Mouse (Mus musculus) midbrain, postnatal 0 days (tissue): ENCODE results near the gene Ino80d. TPM values are rescaled to one million over a fixed set of nuclear protein-coding genes. Genes with fewer than 3 reads are reported as not detected.

Source experiments
- ATAC-seq: fragments of 200-750 bp; cut with Nextera tagmentation; 2 replicates; pipeline ENCODE4 v1.8.0; 2017; ENCODE audit warnings: moderate number of reproducible peaks, mild to moderate bottlenecking, moderate TSS enrichment, moderate library complexity; ENCODE audit not compliant: low FRiP score
- DNase-seq: peaks from one replicate; pipeline ENCODE4 v3.0.0-alpha.2; 2015; ENCODE audit warnings: low spot score
- H3K27ac ChIP-seq: fragments of 300-500 bp; sonication (generic); 2 replicates; pipeline ENCODE4 v1.5.1; 2014; ENCODE audit warnings: low read depth, mild to moderate bottlenecking, low read length, mixed read lengths
- H3K27me3 ChIP-seq: fragments of 300-500 bp; sonication (generic); 2 replicates; pipeline ENCODE4 v1.6.1; 2014; ENCODE audit warnings: low read length, control low read depth, mixed read lengths; ENCODE audit not compliant: insufficient read depth
- H3K36me3 ChIP-seq: fragments of 300-500 bp; sonication (generic); 2 replicates; pipeline ENCODE4 v1.6.1; 2014; ENCODE audit warnings: low read length, control low read depth, mixed read lengths; ENCODE audit not compliant: insufficient read depth
- H3K4me1 ChIP-seq: fragments of 300-500 bp; sonication (generic); 2 replicates; pipeline ENCODE4 v1.6.1; 2014; ENCODE audit warnings: mild to moderate bottlenecking, control low read depth, antibody characterized with exemption, low read length, mixed read lengths; ENCODE audit not compliant: insufficient read depth
- H3K4me2 ChIP-seq: fragments of 300-500 bp; sonication (generic); 2 replicates; pipeline ENCODE4 v1.6.1; 2014; ENCODE audit warnings: low read depth, mild to moderate bottlenecking, low read length, mixed read lengths; ENCODE audit not compliant: poor library complexity, severe bottlenecking
- H3K4me3 ChIP-seq: fragments of 300-500 bp; sonication (generic); 2 replicates; pipeline ENCODE4 v1.5.1; 2014; ENCODE audit warnings: low read depth, mild to moderate bottlenecking, low read length, moderate library complexity
- H3K9ac ChIP-seq: fragments of 300-500 bp; sonication (generic); replicated peaks from 2 replicates; pipeline ENCODE4 v1.6.1; 2014; ENCODE audit warnings: mild to moderate bottlenecking, low read length, moderate library complexity, mixed read lengths; ENCODE audit not compliant: poor library complexity, severe bottlenecking
- H3K9me3 ChIP-seq: fragments of 300-500 bp; sonication (generic); 2 replicates; pipeline ENCODE4 v1.6.1; 2016; ENCODE audit warnings: low read length, control low read depth
- CTCF ChIP-seq: IDR thresholded peaks from 2 replicates; pipeline ENCODE4 v1.5.1; 2016; ENCODE audit warnings: antibody characterized with exemption, mild to moderate bottlenecking
- WGBS: fragments of 180-500 bp; shearing (Covaris S2); extraction: QIAGEN DNeasy Blood & Tissue Kit; methylation state at CpG from one replicate; pipeline ENCODE4 v1.1.7; 2014; 5-methylcytosine and 5-hydroxymethylcytosine counted together
- polyA plus RNA-seq: library from polyadenylated mRNA; unstranded; fragments of >200 nt; fragmentation: Nextera tagmentation; extraction: Ambion mirVana; gene quantifications from 2 replicates; pipeline ENCODE4 v1.2.1, GENCODE M21; 2015
- total RNA-seq: library from RNA; depleted of rRNA; stranded (reverse); fragments of >200 nt; gene quantifications from 2 replicates; pipeline ENCODE4 v1.2.3, GENCODE M21; 2014

Ino80d gene
- total and polyA plus RNA-seq, 2 experiments from 2014 or later, result 7.3 to 11.0 TPM

- ATAC-seq (no peak), DNase-seq (no peak)
- no peak overlapping the region for H3K27ac ChIP-seq
- H3K4me1 ChIP-seq, result no peaks in the 10 kb centered on the region
- H3K36me3 ChIP-seq, result peaks cover 6% of the 10 kb centered on the region; the same call in 1 of the 2 replicates
- no peaks in the 10 kb centered on the region for H3K9me3 ChIP-seq
- WGBS, result 81% methylated on average over 4 of the region's 4 CpGs
- H3K4me3 ChIP-seq, result no peak overlapping the region
- no peak overlapping the region for H3K4me2 ChIP-seq
- no peak overlapping the region for H3K9ac ChIP-seq
- no peak for TF ChIP-seq CTCF
- H3K27me3 ChIP-seq, result no peaks in the 10 kb centered on the region
Measured at GRCm38 (mm10) chr1:63098831-63099230, 15.6 kb downstream of the Ino80d start.

DNA sequence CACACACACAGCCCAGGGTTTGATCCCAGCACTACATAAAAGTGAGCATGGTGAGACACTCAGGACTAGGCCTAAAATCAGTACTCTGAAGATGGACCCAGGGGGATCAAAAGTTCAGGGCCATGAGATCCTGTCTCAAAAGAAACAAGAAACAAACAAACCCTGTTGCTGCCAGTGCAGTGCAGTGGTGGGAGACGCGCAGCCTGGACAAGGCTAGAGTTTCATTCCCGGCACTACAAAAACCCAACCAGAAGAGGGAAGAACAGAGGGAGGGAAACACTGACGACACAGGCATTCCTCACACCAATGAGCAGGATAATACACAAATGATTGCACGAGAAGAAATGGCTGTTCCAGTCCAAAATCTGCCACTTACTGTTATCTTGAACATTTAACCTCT, 18.4 kb downstream of the Ino80d start:
- Histone ChIP-seq H3K36me3 (peaks cover 20% of the 10 kb centered on the region), H3K4me1 (no peaks in the 10 kb centered on the region), H3K9me3 (no peaks in the 10 kb centered on the region), H3K4me3 (no peak overlapping the region), H3K4me2 (no peak overlapping the region), H3K27me3 (no peaks in the 10 kb centered on the region), H3K27ac (no peak overlapping the region), H3K9ac (no peak overlapping the region)
- no peak for DNase-seq
- 79% methylated on average over 5 of the region's 5 CpGs for WGBS
- no peak for ATAC-seq
- TF ChIP-seq CTCF, result no peak

DNA sequence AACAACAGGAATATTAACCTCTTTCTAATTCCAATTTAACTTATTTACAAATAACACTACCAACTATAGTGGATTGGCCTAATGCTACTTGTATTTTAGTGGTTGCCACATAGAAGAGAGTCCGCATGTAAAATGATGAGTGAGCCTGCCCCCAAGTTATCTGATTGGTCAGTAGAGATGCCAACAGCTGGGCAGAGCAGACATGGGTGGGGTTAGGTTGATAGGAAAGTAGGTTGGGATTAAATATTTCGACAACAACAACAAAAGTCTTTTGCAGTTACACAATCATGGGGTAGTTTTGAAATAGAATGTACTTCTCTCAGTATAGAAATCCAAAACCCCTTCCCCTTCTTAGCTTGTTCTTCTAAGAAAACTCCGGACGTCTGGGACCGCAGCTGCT, 24.7 kb downstream of the Ino80d start:
- ATAC-seq, result no peak
- WGBS, result 96% methylated on average over 5 of the region's 5 CpGs
- DNase-seq, result no peak
- Histone ChIP-seq H3K27me3 (no peaks in the 10 kb centered on the region), H3K27ac (no peak overlapping the region), H3K36me3 (peaks cover 33% of the 10 kb centered on the region), H3K9ac (no peak overlapping the region), H3K9me3 (no peaks in the 10 kb centered on the region), H3K4me1 (no peaks in the 10 kb centered on the region), H3K4me2 (no peak overlapping the region), H3K4me3 (no peak overlapping the region)
- TF ChIP-seq CTCF, result no peak

DNA sequence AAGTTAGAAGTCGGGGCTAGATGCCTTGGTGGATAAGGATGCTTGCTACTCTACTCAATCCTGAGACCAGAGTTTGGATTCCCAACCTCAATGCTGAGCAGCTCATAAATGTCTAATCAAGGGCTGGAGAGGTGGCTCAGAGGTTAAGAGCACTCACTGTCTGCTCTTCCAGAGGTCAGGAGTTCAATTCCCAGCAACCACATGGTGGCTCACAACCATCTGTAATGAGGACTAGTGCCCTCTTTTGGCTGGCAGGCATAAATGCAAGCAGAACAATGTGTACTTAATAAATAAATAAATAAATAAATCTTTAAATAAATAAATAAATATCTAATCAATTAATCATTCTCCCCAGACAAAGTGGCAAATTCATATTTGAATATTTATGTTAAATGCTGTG, 25.9 kb downstream of the Ino80d start:
- Histone ChIP-seq H3K9ac (no peak overlapping the region), H3K4me2 (no peak overlapping the region), H3K36me3 (peaks cover 30% of the 10 kb centered on the region), H3K27ac (no peak overlapping the region), H3K9me3 (no peaks in the 10 kb centered on the region), H3K4me1 (no peaks in the 10 kb centered on the region), H3K27me3 (no peaks in the 10 kb centered on the region), H3K4me3 (no peak overlapping the region)
- ATAC-seq (no peak), DNase-seq (no peak)
- WGBS, result 96% methylated on average over 1 of the region's 1 CpGs
- TF ChIP-seq CTCF, result 0 out of 2 replicates have a peak, but pooled peaks have one; percentile 15

- Histone ChIP-seq H3K9ac (no peak overlapping the region), H3K27ac (no peak overlapping the region), H3K4me2 (no peak overlapping the region), H3K36me3 (peaks cover 16% of the 10 kb centered on the region), H3K9me3 (no peaks in the 10 kb centered on the region), H3K4me1 (no peaks in the 10 kb centered on the region), H3K27me3 (no peaks in the 10 kb centered on the region), H3K4me3 (no peak overlapping the region)
- no peak for ATAC-seq
- no peak for TF ChIP-seq CTCF
- 80% methylated on average over 5 of the region's 5 CpGs for WGBS
- DNase-seq, result no peak
Measured at GRCm38 (mm10) chr1:63080277-63080676, 34.2 kb downstream of the Ino80d start.

GRCm38 (mm10) chr1:63076383-63076782, 38.1 kb downstream of the Ino80d start:
- no peak overlapping the region for H3K9ac ChIP-seq
- ATAC-seq, result no peak
- H3K4me2 ChIP-seq, result no peak overlapping the region
- peaks cover 24% of the 10 kb centered on the region for H3K36me3 ChIP-seq
- 87% methylated on average over 2 of the region's 2 CpGs for WGBS
- TF ChIP-seq CTCF, result no peak
- no peak for DNase-seq
- no peak overlapping the region for H3K27ac ChIP-seq
- no peaks in the 10 kb centered on the region for H3K27me3 ChIP-seq
- H3K4me3 ChIP-seq, result no peak overlapping the region
- no peaks in the 10 kb centered on the region for H3K4me1 ChIP-seq
- no peaks in the 10 kb centered on the region for H3K9me3 ChIP-seq
